Mouse (Mus musculus) spleen, adult 18-20 months (tissue): ENCODE results near the gene Sec11a.
A peak's percentile ranks its signal among the peaks of the same experiment; 100 is the strongest.

Source experiments
- DNase-seq, 2 experiments: peaks; one replicate each; pipeline ENCODE4 v3.0.0; 2022; ENCODE audit warnings: mixed read lengths in 2 of 2

Gene Sec11a

DNA sequence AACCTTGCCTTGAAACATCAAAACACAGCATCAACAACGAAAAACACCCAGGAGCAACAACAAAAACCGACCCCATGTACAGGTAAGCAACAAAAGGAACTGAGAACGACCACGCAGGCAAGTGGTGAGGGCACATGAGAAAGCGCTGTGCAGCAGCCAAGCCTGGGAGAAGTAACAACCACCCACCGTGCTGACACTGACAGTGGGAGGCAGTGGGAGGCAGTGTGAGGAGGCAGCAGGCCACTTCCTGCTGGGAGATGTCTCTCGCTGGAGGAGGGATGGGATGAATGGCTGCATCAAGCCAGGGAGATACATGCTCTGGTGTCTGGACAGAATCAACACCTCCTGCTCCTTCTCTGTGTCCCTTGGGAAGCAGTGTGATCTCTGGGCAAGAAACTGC, 50.4 kb downstream of the Sec11a start:
- DNase-seq, result no peak

DNA sequence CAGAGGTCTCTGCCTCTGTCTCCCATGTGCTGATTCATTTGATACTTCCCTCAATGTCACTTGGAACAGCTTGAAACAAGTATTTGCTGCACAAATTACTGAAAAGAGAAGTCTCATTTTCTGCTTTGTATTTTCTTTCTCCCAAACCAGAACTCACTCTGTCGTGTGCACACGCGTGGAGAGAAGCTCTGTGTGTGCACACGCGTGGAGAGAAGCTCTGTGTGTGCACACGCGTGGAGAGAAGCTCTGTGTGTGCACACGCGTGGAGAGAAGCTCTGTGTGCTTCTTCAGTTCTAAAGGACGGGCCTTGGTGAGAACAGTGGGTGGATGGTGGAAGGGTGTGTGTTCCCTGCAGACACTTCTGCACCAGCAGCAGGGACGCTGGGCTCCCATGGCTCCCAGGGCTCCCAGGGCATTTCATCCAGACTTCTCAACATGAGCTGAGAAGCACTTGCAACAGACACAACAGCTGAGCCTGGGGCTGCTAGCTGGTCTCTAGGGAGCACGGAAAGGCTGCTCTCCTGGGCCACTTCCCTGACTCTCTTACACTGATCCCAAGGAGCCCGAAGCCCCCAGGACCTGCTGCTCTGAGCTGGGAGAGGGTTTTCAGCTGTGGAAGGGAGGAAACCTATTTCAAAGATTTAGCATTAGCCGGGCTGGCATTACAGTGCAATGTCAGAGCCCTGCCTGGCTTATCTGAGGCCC, 52.6 kb downstream of the Sec11a start:
- no peak for DNase-seq

DNA sequence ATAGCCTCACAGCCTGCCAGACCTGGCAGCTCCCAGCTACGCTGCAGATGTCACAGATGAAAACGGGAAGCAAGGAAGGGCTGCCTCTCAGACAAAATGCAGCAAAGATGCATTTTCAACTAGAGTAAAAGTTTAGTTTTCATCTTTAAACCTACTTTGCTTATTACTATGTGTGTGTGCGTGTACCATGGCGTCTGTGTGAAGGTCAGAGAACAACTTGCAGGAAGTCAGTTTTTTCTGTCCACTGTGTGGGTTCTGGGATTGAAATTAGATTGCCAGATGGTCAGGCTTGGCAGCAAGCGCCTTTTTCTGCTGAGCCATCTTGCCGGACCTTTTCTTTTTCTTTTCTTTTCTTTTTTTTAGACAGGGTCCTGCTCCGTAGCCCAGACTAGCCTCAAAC, 53.4 kb downstream of the Sec11a start:
- DNase-seq, result no peak

DNA sequence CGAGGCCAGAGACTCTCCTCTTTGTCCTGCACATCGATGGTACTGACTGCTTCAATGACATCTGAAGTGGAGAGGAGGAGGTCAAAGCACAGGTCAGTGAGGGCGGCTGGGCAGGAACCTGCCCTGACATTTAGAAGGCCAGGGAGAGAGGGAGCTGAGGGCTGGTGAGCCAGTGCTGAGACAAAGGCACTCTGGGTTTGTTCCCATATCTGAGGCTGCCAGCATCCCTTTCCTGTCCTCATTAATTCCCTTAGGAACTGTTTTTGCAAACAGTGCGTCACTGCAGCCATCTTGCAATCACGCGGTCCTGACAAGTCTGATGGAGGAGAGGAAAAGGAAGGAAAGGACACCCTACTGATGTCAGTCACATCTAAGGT, 53.8 kb downstream of the Sec11a start:
- no peak for DNase-seq

DNA sequence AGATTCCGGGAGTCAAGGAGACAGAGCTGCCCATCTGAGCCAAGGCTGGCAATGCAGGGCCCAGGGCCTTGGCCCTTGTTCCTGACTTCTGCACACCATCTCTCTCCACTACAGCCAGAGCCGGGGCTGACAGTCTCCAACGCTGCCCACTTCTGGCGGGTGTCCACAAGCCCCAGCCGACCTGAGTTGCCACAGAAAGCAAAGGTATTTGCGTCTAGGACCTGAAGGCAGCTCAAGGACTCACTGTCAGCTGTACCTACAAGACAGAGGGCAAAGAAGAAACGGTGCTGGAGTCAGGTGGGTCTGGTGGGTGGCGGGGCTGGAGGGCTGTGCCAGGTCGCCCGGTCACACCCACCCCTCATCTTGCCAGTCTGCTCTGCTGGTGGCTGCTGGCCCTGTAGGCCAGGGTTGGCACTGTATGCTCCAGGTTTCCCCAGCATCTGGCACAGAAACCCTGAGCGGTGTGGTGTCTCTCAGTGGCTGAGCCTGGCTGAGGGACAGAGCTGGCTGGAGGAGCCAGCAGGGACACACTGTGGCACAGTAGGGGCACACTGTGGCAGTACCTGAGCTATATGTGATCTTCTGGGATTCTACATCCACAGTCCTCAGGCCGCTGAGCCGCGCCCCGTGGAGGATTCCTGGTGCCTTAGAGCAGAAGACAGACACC, 54.4 kb downstream of the Sec11a start:
- DNase-seq, result no peak

DNA sequence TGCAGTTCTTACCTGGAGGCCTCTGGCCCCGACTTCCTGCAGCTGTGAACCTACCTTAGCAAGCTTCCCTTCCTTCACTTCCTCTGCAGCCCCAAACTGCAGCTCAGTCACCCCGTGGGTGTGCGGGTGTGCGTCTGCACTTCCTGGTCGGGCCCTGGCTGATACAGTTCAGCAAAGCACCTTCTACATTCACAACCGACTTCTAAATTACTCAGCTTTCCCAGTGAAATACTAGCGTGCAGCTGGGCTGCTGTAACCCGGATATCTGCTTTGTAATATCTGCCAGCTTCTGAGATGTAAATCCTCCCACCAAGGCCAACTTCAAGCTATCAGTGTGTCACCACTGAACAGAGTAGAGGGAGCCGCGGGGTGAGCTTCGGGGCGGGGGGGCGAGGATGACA, 57.7 kb downstream of the Sec11a start:
- peak; percentile 68 to 69 for DNase-seq

DNA sequence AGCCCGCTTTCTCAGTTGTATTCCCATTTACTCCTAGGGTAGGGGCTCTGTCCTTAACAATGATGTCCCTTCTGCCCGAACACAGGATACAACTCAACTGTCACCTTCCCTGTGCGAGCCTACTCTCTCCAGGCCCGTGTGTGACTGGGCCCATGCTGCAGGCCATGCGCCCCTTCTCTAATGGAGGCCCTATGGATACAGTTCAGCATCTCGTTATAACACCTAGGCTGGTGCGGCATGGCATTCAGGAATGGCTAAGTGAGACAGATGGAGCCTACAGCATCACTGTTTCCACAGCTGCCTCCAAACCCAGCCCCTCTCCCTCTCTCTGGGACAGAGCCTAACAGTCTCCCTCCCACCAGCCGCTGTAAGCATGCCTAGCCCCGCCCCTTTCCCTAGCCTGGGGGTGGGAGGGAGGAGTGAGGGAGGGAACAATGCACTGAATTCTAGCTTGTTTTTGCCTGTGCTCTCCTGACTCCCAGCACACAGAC, 58.5 kb downstream of the Sec11a start:
- DNase-seq, result no peak

DNA sequence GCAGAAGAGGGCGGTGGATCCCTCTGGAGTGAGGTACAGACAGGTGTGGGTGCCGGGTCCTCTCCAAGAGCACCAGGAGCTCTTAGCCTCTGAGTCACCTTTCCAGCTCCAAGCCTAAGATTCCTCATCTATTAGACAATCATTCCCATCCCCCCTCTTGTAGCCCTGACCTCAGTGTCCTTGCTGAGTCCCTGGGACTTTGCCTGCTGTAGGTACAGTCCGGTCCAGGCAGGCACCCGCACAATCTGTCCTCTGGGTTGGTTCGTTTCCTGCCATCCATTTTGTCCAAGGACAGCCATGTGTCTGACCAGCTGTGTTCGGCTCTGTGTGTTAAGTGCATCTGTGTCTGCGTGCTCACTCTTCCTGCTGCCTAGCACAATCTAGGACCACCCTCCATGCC, 59.0 kb downstream of the Sec11a start:
- no peak for DNase-seq

DNA sequence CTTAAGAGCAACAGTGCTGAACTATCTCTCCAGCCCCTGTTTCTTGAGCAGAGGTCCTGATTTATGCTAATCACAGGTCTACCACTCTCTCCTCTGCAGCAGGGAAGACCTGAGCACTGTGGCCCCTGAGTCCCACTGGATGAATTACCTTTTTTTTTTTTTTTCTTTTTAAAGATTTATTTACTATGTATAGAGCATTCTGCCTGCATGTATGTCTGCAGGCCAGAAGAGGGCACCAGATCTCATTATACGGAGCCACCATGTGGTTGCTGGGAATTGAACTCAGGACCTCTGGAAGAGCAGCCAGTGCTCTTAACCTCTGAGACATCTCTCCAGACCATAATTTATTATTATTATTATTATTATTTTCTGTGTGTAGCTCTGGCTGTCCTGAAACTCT, 61.9 kb downstream of the Sec11a start:
- no peak for DNase-seq

DNA sequence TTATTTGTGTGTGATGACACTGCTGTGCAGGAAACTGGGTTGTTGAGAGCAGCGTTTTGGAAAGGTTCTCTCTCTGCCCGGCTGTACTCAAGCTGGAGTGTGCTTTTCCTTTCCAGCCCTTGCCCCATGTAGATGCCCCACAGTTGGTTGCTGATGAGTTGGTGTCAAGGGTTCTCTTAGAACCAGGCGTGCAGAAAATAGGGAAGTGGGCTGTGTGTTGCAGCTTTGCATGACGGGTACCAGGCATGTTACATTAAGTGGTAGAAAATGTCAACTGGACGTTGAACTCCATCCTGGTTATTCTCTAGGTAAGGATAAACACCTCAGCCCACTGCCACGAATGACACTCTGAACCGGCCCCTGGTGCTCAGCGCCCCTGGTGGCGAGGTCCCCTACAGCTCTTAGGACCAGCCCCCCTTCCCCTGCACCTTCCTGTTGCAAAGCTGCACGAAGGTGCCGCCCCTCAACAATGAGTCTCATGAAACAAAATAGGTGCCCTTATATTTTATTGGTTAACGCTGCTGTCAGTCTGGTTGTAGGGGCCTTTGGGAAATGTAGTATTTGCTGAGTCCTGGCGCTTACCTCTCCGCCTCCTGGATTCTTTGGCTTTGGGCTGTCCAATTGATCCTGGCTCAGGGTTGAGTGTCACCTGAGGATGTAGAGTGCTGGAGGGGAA, 64.6 kb downstream of the Sec11a start:
- DNase-seq, result peak; percentile 61 to 73

DNA sequence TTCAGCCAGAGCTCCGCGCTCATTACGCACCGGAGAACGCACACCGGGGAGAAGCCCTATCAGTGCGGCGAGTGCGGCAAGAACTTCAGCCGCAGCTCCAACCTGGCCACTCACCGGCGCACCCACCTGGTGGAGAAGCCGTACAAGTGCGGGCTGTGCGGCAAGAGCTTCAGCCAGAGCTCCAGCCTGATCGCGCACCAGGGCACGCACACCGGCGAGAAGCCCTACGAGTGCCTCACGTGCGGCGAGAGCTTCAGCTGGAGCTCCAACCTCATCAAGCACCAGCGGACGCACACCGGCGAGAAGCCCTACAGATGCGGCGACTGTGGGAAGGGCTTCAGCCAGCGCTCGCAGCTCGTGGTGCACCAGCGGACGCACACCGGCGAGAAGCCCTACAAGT, 71.9 kb downstream of the Sec11a start:
- DNase-seq, result no peak

DNA sequence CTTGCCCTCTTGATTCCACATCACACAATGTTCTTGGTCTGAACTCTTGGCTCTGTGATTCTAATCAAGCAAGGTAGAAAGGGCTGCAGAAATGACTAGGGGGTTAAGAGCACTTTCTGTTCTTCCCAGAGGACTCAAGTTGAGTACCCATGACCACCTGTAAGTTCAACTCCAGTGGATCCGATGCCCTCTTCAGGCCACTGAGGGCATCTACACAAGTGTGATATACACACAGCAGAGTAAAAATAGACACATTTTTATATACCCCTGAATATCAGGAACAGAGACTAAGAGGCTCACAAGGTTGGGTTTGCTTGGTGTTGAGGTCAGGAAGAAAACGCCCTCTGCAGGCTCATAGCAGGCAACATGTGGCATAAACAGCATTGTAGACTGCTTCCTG, 73.9 kb downstream of the Sec11a start:
- DNase-seq, result no peak

DNA sequence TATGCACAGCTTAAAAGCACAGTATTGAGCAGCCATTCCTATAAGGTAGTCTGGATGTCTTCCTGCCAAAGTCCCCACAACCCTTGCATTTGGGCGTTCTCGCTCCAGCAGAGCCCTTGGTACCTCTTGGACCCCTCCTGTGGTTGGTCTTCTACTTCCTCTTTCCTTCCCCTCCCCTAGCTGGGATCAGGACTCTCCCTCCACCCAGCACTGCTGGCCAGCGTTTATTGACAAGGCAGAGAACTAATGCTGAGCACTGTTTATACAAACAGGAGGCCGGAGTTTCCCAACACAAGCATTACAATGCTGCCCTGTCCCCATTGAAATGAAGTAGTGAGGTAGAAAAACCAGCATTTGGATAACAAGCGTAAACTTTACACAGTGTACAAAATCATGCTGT, 74.5 kb downstream of the Sec11a start:
- no peak for DNase-seq

DNA sequence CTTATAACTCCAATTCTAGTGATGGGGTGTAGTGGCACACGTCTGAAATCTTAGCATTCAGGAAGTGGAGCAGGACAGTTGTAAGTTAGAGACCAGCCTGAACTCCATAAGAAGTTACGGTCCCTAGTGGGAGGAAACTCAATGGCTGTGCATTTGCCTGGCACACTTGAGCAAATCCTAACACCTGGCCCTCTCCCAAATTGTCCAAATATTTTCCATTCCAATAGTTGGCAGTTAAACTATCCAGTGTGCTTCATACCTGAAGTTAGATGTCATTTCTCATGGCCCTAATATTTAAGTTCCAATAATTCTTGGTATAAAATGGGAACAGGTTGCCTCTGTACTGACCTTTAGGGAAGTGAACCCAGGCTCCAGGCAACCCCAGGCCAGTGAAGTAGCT, 78.9 kb downstream of the Sec11a start:
- no peak for DNase-seq

DNA sequence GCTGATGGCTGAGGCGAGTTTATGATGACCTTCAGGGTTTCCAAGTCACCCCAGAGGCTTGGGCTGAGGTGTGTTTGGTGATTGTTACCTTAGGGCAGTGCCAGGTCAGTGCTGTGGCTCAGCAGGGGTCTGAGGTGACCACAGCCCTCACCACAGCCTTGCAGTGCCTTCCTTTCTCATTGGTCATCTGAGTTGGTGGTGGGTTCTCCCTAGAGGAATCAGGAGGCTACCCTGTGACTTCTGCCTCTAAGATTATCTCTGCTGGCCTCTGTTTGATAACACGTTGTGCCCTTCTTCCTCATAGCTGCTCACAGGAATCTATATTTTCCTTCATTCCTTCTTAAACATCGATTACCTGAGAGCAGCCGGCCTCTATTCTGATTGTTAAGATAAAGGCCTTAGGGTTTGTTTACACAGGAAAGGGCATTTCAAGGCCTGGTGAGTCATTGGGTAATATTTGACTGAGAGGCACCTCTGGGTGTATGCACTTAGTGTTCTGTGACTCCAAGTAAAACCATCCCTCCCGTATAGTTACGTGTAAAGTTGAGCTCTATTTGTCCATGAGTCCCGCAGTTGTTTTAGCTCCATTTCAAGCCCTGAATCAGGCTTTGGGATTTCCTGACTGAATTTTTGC, 80.9 kb downstream of the Sec11a start:
- DNase-seq, result no peak

DNA sequence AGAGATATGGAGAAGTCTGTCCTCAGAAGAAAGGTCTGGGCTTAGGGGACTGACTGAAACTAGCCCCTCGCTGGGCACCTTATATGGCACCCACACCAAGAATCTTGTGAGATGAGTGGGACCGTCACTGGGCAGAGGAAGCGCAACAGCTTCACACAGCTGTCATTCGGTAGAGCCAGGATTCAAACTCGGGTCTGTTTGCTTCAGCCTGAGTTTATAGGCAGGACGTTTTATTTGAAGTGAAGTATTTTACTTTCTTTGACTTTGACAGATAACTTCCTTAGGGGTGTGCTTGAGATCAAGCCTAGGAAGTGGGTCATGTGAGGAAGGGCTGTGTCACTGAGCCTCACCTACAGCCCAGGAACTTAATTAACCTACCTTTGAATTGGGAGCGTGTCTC, 82.1 kb downstream of the Sec11a start:
- no peak for DNase-seq

DNA sequence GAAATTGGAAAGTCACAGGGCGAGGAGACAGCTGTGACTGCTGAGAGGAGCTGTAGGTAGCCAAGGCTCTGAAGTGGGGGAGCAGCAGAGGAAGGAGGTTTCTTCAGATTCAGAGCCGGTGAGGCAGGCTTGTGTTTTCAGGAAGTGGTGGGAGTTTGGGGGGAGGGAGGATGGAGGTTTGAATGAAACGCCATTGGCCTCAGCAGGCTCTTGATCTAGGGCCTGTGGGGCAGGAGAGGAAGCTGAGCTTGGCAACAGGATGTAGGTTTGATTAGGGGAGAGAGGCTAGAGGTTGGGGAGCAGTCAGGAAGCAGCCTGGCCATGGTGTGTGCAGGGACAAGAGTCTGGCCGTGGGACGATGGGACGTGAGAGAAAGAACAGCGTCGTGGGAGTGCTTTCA, 82.7 kb downstream of the Sec11a start:
- peak; percentile 36 to 49 for DNase-seq

DNA sequence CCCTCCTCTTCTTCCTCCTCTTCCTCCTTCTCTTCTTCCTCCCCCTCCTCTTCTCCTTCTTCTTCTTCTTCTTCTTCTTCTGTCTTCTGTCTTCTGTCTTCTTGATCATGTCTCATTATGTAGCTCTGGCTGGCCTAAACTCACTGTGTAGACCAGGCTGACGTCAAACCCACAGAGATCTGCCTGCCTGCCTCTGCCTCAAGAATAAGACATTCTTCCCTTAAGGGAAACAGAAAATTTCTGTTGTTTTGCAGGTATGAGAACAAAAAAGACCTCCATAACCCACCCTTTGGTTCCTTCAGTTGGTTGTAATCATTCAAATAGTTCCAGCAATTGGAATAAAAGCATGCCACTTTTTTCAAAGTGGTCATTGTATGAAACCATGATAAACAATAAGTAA, 83.4 kb downstream of the Sec11a start:
- DNase-seq, result no peak

DNA sequence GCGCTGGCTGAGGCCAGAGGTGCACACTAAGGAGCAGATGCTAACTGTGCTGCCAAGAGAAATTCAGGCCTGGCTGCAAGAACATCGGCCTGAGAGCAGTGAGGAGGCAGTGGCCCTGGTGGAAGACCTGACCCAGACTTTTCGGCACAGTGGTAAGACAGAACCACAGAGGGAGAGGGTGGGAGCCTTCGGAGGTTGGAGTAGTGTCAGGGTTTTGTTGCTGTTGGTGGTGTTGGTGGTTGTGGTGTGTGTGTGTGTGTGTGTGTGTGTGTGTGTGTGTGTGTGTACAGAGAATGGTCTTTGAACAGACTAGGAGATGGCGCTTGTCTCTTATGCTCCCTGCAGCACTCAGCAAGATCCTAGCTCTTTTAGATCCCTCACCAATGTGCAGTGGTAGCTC, 84.1 kb downstream of the Sec11a start:
- DNase-seq, result no peak

DNA sequence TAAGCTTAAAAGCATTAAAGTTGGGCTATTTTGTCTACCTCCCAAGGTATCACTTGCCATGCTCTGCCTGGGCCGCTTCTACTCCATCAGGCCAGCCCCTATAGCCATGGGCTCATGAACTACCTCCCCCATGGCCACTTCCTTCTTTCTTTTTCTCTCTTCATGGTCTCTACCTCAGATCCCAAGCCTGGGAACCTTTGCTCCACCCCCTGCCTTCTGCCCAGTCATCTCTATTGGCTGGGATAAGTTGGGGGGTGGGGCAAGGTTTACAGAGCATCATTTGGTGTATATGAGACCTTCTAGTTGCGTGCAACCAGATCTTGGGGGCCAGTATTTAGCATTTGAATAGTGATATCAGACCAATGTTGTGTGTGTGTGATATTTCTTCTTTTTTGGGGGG, 85.1 kb downstream of the Sec11a start:
- DNase-seq, result no peak

DNA sequence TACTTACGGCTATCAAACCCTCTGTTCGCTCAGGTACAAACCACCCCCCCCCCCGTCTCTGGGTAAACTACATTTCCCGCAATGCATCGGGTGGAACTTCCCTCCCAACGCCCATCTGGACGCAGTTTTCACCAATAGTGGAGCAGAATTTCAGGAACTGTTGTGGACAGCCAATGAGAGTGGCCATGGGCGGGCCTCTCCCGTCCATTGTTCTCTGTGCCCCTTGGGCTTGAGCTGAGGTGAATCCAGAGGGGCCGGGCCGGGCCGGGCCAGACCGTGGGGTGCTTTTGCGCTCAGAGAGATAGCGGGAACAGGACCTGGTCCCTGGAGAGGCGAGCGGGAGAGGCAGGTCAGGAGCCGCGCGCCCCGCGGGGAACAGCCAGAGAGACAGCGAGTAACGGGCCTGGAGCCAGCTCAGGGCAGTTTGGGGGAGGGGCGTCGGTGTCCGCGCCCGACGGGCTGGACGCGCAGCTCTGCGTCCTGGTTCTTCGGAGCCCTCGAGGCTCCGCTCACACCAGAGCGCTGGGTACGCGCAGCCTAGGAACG, 86.8 kb downstream of the Sec11a start, which contains the start of gene Zscan2:
Gene Zscan2, plus strand, starts transcription at position 192 of the 546 bp plus-strand sequence.
- DNase-seq, result peak; percentile 77 to 78

DNA sequence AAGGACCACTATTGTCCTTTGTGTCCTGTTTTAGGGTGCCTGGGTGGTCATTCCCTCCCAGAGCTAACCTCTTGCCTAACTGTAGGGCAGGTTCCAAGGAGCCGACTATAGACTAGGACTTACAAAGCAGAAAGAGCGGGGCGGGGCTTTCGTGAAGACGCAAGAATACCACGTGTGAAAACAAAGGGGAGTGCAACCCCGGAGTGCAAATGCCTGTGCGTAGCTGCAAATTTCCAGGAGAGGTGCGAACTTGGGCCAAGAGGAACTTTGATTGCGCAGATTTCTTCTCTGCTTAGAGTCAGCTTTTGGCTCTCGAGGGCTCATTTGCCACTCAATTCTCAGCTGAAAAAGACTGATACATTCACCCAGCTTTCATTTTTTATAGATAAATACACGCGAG, 87.4 kb downstream of the Sec11a start:
- DNase-seq, result peak; percentile 42 to 60

DNA sequence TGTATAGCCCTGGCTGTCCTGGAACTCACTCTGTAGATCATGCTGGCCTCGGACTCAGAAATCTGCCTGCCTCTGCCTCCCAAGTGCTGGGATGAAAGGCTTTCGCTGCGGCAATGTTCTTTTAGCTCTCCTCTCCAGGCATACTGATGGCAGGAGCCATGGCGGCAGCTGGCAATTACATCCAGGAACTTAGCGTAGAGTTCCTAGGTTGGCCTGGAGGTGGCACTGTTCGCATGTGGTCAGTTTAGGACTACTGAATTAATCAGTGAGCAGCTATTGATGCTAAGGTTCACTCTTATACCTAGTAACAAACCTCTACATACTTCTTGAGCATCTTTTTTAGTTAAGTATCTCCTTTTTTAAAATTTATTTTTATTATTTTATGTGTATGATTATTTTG, 90.4 kb downstream of the Sec11a start:
- DNase-seq, result peak; percentile 62 to 78
